8 mouse cellular contexts compared by ENCODE assay signal in the genomic region with DNA sequence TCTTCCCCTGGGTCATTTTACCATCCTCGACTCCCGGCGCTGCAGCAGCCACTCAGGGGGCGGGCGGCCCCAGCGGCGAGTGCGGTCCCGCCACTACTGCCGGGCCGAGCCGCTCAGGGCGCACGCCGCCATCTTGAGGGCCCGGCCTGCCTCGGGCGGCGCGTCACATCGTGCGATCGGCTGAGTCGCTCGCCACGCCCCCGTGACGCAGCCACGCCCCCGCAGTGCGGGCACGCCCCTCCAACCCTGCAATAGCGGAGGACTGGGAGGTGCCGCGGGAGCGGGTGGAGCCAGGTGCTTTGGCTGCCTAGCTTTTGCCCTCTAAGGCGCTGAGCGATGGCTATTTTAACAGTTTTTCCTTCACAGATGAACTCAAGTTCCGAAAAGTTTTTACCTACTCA. TPM values are rescaled to one million over a fixed set of nuclear protein-coding genes. Genes with fewer than 3 reads are reported as not detected.
DNase-seq lines count a peak whose midpoint lies in the region; ATAC-seq and TF ChIP-seq lines count a peak whose summit lies in the region.

A gene (minus strand): TSS at position 215 of the 401 bp plus-strand sequence.

- H3K4me3 ChIP-seq in G1E (ENCODE audit: low read depth, low read length), result peak within 1 kb of the TSS; percentile 99
- peak within 1 kb of the TSS; percentile 77 for H3K4me3 ChIP-seq in forebrain, embryonic 16.5 days (replicated peaks; ENCODE audit: low read length)
- peak within 1 kb of the TSS; percentile 91 for H3K4me3 ChIP-seq in layer of hippocampus, adult 2 months
- peak within 1 kb of the TSS; percentile 96 for H3K4me3 ChIP-seq in lung, embryonic 14.5 days (ENCODE audit: low read depth, low read length)
- H3K4me3 ChIP-seq in olfactory bulb, adult 2 months (ENCODE audit: insufficient read depth, low read depth, low read length), result peak within 1 kb of the TSS; percentile 94
- peak within 1 kb of the TSS; percentile 89 for H3K4me3 ChIP-seq in thymus, adult 2 months (ENCODE audit: control insufficient read depth, insufficient read depth, low read length)

- intact Hi-C loops in heart, postnatal 36 days (cut with DNase I), result loop anchor here (1.0 to 5.0 kb wide), 5 partner anchors 50 to 655 kb away; a partner anchor contains a TSS

- peak; percentile 92 for DNase-seq in G1E (ENCODE audit: low spot score)
- DNase-seq in cerebellum, adult 18-20 months, result peak; percentile 99
- peak; percentile 100 for DNase-seq in heart, postnatal 36 days
- DNase-seq in layer of hippocampus, adult 2 months (ENCODE audit: low spot score in 2 of 2), result peak; percentile 97 to 100
- peak; percentile 98 for DNase-seq in lung, embryonic 14.5 days
- peak; percentile 100 for DNase-seq in thymus, adult 2 months

- H3K4me2 ChIP-seq in forebrain, embryonic 16.5 days (ENCODE audit: low read length), result peak within 1 kb of the TSS; percentile 60
- H3K4me2 ChIP-seq in lung, embryonic 14.5 days, result peak within 1 kb of the TSS; percentile 79

- TF ChIP-seq CTCF in G1E (IDR thresholded peaks at IDR 0.05; ENCODE audit: low read depth, low read length), result no peak
- TF ChIP-seq CTCF in layer of hippocampus, adult 2 months (conservative IDR thresholded peaks at IDR 0.05), result 0 out of 2 replicates have a peak, but pooled peaks have one; percentile 5
- no peak for TF ChIP-seq CTCF in lung, embryonic 14.5 days (IDR thresholded peaks at IDR 0.05; ENCODE audit: low read depth)
- TF ChIP-seq CTCF in olfactory bulb, adult 2 months (IDR thresholded peaks at IDR 0.05; ENCODE audit: insufficient read depth, low read depth, low read length), result no peak
- TF ChIP-seq CTCF in thymus, adult 2 months (IDR thresholded peaks at IDR 0.05; ENCODE audit: borderline replicate concordance, control insufficient read depth, extremely low read depth, insufficient read depth, low read length, poor library complexity), result peak; percentile 75; the same call in 1 of the 2 replicates

- peaks cover 40% of the 10 kb centered on the region for H3K4me1 ChIP-seq in G1E (ENCODE audit: insufficient read depth, low read depth, low read length)
- peaks cover 21% of the 10 kb centered on the region for H3K4me1 ChIP-seq in forebrain, embryonic 16.5 days (replicated peaks; ENCODE audit: control insufficient read depth, insufficient read depth, low read length)
- no peaks in the 10 kb centered on the region for H3K4me1 ChIP-seq in lung, embryonic 14.5 days (ENCODE audit: insufficient read depth)
- H3K4me1 ChIP-seq in olfactory bulb, adult 2 months (ENCODE audit: control insufficient read depth, insufficient read depth, low read length), result peaks cover 7% of the 10 kb centered on the region
- peaks cover 13% of the 10 kb centered on the region; the same call in 1 of the 2 replicates for H3K4me1 ChIP-seq in thymus, adult 2 months (replicated peaks; ENCODE audit: control insufficient read depth, insufficient read depth, low read length)

- H3K27ac ChIP-seq in forebrain, embryonic 16.5 days (ENCODE audit: low read length), result peak within 1 kb of the TSS; percentile 89
- peak within 1 kb of the TSS; percentile 96 for H3K27ac ChIP-seq in layer of hippocampus, adult 2 months
- peak within 1 kb of the TSS; percentile 96 for H3K27ac ChIP-seq in lung, embryonic 14.5 days (ENCODE audit: low read depth)
- H3K27ac ChIP-seq in olfactory bulb, adult 2 months (ENCODE audit: insufficient read depth, low read depth, low read length), result peak within 1 kb of the TSS; percentile 67
- no peak within 1 kb of the TSS; the same call in 1 of the 2 replicates for H3K27ac ChIP-seq in thymus, adult 2 months (ENCODE audit: control insufficient read depth, insufficient read depth, low read length)

- peak; percentile 89 for ATAC-seq in G1E (ENCODE audit: extremely low read depth, insufficient number of reproducible peaks, low FRiP score, poor library complexity, severe bottlenecking)
- ATAC-seq in forebrain, embryonic 16.5 days, result peak; percentile 99
- ATAC-seq in lung, embryonic 14.5 days (ENCODE audit: insufficient read depth), result peak; percentile 99

- peaks cover 49% of the 10 kb centered on the region for H3K36me3 ChIP-seq in G1E (replicated peaks)
- no peaks in the 10 kb centered on the region for H3K36me3 ChIP-seq in forebrain, embryonic 16.5 days (ENCODE audit: control insufficient read depth, insufficient read depth)
- no peaks in the 10 kb centered on the region for H3K36me3 ChIP-seq in lung, embryonic 14.5 days (ENCODE audit: insufficient read depth)
- no peaks in the 10 kb centered on the region for H3K36me3 ChIP-seq in thymus, adult 2 months (ENCODE audit: control insufficient read depth, insufficient read depth, low read length)

- peak within 1 kb of the TSS; percentile 85 for H3K9ac ChIP-seq in forebrain, embryonic 16.5 days (replicated peaks; ENCODE audit: low read depth, low read length)
- peak within 1 kb of the TSS; percentile 94 for H3K9ac ChIP-seq in lung, embryonic 14.5 days

- WGBS in forebrain, embryonic 16.5 days, result 0% methylated on average over 39 of the region's 39 CpGs
- WGBS in lung, embryonic 14.5 days, result 0% methylated on average over 39 of the region's 39 CpGs
- WGBS in olfactory bulb, adult 2 months, result under 1% methylated on average over 39 of the region's 39 CpGs
- WGBS in thymus, adult 2 months, result under 1% methylated on average over 39 of the region's 39 CpGs

- H3K27me3 ChIP-seq in G1E (ENCODE audit: insufficient read depth, low read length), result no peaks in the 10 kb centered on the region
- H3K27me3 ChIP-seq in forebrain, embryonic 16.5 days (replicated peaks; ENCODE audit: control insufficient read depth, insufficient read depth, low read length), result no peaks in the 10 kb centered on the region
- no peaks in the 10 kb centered on the region for H3K27me3 ChIP-seq in lung, embryonic 14.5 days (ENCODE audit: insufficient read depth, low read length)
- H3K27me3 ChIP-seq in thymus, adult 2 months (ENCODE audit: control insufficient read depth, insufficient read depth, low read length), result no peaks in the 10 kb centered on the region

- no peaks in the 10 kb centered on the region for H3K9me3 ChIP-seq in G1E (replicated peaks)
- no peaks in the 10 kb centered on the region for H3K9me3 ChIP-seq in forebrain, embryonic 16.5 days (ENCODE audit: control insufficient read depth, low read length)
- no peaks in the 10 kb centered on the region for H3K9me3 ChIP-seq in lung, embryonic 14.5 days (ENCODE audit: low read depth, low read length)

- peak; percentile 92 for TF ChIP-seq POLR2A in olfactory bulb, adult 2 months (IDR thresholded peaks at IDR 0.05; ENCODE audit: insufficient read depth, low read depth, low read length)
- peak; percentile 98 for TF ChIP-seq POLR2A in thymus, adult 2 months (IDR thresholded peaks at IDR 0.05; ENCODE audit: control insufficient read depth, extremely low read depth, insufficient read depth, low read length, poor library complexity)

RNA-seq across cellular contexts. Expression of the gene that starts here (rescaled TPM):
- total RNA-seq in G1E (2014; fragmentation: Nextera tagmentation), result 73.6 and 75.9 TPM in 2 replicates
- 86.5 and 87.0 TPM in 2 replicates for total RNA-seq in G1E (2017)
- 12.4 and 15.0 TPM in 2 replicates for polyA plus RNA-seq in G1E (2012)
- polyA plus RNA-seq in forebrain, embryonic 16.5 days (2015; fragmentation: Nextera tagmentation; extraction: Ambion mirVana), result 77.2 and 81.1 TPM in 2 replicates
- 10 to 100 TPM; 19.7 to 21.5 TPM for total RNA-seq in heart, postnatal 36 days (2021)
- 10 to 100 TPM; 54.4 to 57.7 TPM for total RNA-seq in layer of hippocampus, adult 2 months (2021)
- 89.8 and 94.6 TPM in 2 replicates for polyA plus RNA-seq in lung, embryonic 14.5 days (2014; fragmentation: Nextera tagmentation; extraction: Ambion mirVana)
- not detected in 2 replicates for polyA plus RNA-seq in olfactory bulb, adult 2 months (2012; ENCODE audit: insufficient read depth, insufficient read length, low replicate concordance, missing spikeins)
- 25.2 and 28.6 TPM in 2 replicates for polyA plus RNA-seq in thymus, adult 2 months (2012; rRNA removed)

Comparison
In these comparisons a context has a peak if more than half of its experiments do, and no peak if none do; other contexts are left out.
1. RNA of the gene that starts here (polyA plus RNA-seq): 89.8 to 94.6 TPM in lung, embryonic 14.5 days, 77.2 to 81.1 TPM in forebrain, embryonic 16.5 days, 25.2 to 28.6 TPM in thymus, adult 2 months and 12.4 to 15.0 TPM in G1E; not detected in olfactory bulb, adult 2 months; every median in the first group is over 10 times any median in the second.
2. CTCF ChIP-seq: peak in layer of hippocampus, adult 2 months (single experiment) and thymus, adult 2 months (single experiment); none in G1E (single experiment), lung, embryonic 14.5 days (single experiment) and olfactory bulb, adult 2 months (single experiment).
3. Peak in every context shown above with its lines, with median percentiles within 50 percentile points of each other: ATAC-seq, DNase-seq and H3K4me3 ChIP-seq.